Mouse (Mus musculus) kidney, adult 9 months (tissue): Measurements from ENCODE around the gene Rfxank.

ENCODE experiments used
- DNase-seq: peaks from one replicate; pipeline ENCODE4 v3.0.0; 2022

Rfxank gene

GRCm38 (mm10) chr8:70139026-70139857 lies at the start of gene Rfxank, which contains the start of the genes Borcs8 and Mef2b:
Gene Rfxank (minus strand): TSS chr8:70139154.
Gene Borcs8 (plus strand): TSS chr8:70139499.
Gene Mef2b (plus strand): TSS chr8:70139711.
- peak; percentile 100 for DNase-seq

DNA sequence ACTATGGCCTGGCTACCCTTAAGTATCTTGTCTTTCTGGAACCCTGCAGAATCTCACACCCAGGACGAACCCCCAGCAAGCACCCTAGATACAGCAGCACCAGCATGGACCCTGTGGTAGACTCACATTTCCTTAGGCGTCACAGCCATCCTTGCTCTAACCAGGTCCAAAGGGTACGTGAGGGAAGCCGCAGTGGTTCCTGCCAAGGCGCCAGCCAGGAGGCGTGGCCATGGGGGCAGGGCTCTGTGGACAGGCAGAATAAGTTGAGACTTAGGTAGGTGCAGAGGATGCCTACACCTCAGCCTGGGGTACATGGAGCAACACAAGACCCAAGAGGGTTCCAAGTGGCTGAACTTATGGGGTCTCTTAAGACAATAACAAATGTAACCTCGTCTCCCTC lies 49.8 kb upstream of the Rfxank start:
- DNase-seq, result peak; percentile 96

DNA sequence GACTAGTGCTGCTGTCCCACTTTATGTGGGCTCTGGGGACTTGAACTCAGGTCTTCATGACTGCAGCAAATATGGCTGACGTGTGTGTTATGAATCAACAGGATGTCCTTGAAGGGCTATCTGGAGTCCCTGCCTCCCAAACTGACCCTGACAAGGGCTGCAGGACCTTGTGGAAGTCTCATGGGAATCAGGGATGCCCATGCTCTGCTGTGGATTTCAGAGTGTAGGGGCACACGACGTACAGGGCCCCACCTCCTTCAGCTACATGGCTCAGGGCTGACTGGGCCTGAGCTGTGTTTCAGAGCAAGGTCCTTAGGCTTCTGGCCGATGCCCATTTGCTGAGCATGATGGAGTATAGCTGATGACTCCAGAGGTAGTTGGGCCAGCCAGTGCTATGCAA lies 44.2 kb upstream of the Rfxank start:
- DNase-seq, result no peak

- no peak for DNase-seq
These were observed 42.9 kb upstream of the Rfxank start for GRCm38 (mm10) chr8:70181903-70182252.

DNA sequence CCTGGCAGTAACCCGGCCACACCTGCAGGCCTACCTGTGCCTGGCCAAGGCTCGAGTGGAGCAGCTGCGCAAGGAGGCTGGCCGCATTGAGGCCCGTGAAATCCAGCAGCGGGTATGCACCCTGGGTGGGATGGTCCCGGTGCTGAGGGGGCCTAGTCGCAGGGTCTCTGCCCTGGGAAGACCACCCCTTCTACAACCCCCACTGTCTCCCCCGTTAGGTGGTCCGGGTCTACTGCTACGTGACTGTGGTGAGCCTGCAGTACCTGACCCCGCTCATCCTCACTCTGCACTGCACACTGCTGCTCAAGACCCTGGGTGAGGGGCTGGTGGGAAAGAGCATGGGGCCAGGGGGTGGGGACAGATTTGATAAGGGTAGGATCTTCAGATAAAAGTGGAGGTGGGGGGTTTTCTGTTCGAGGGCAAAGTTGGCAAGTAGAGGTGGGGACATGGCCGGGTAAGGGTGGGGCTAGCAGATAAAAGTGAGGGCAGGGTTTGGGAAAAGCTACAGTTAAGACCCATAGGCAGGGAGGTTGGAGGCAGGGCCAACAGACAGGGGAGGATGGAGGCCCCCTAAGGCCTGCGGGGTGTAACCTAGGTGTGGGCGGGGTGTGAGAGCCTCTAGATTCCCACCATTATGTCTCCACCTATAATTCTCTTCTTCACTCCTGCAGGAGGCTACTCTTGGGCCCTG lies 42.4 kb upstream of the Rfxank start:
- no peak for DNase-seq

GRCm38 (mm10) chr8:70179082-70179481 lies 40.1 kb upstream of the Rfxank start:
- DNase-seq, result no peak

DNA sequence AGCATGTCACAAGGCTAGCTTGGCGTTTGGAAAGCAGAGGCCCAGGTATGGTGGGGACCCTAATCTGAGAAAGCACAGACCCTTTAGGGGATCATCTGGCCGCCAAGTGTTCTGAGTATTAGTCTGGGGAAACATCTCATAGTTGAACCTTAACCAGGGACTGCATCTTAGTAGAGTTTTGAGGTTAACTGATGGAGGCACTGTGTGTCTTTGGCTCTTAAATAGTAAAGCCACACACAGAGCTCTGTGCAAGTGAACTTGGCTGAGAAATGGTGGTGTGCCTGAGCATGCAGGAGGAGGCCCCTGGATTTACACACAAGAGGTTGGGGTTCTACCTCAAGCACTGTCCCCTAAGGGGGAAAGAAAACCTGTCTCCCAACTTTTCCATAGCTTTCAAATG lies 39.3 kb upstream of the Rfxank start:
- no peak for DNase-seq

DNA sequence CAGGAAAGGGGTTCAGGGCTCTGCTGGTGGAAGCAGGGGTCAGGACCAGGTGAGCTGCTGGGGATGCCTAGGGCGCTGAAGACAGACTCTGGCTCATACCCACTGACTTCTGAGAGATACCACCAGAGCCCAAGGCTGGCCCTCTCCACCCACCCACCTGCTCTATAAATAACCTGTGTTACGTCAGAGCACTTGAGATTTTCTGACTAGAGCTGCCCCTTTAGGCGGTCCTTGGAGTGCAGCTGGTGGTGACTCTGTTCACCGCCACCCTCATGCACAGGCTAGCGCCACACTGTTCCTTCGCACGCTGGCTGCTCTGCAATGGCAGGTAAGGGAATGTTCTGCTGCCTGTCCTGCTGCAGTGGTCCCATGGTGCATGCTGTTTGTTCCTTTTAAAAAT lies 35.1 kb upstream of the Rfxank start:
- DNase-seq, result no peak

DNA sequence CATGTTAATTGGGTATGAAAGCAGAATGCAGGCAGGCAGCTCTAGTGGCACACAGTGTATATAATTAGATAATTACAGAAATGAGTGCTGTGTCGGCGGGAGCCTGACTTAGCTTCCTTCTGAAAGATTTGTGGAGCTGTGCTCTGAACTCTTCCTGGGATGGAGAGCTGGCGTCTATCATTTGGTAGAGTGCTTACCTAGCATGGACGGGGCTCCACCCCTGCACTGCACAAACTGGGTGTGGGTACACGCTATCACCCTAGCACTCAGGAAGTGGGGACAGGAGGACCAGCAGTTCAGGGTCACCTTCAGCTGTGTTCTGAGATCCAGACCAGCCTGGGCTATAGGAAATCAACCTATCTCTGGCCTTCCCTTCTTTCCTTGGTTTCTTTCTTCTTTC lies 34.4 kb upstream of the Rfxank start:
- no peak for DNase-seq

DNA sequence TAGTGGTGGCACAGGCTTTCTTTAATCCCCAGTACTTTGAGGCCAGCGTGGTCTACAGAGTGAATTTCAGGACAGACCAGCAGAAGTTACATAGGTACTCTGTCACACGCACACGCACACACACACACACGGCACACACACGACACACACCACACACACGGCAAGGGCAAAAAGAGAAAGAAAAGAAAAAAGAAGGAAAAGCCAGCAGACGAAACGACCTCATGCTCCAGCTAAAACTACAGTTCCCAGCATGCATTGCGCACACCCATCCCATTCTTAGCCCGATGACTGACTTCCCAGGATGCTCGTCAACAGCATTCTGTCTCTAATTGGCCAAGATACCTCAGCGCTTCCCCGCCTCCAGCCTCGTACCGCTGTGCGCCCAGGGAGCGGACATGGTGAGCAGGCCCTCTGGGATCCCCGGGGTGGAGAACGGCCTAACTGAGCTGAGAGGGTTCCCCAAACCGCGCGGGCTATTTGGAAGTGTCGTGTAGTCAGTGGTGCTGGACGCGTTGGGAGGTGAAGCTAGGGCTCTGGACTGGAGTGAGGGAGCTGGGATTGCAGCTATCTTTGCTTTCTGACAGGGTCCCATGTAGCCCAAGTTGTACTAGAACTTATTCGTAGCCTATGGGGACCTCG lies 33.2 kb upstream of the Rfxank start, which contains the start of gene Tmem161a:
Gene Tmem161a, plus strand, starts transcription at position 314 of the 639 bp plus-strand sequence.
- DNase-seq, result peak; percentile 96

DNA sequence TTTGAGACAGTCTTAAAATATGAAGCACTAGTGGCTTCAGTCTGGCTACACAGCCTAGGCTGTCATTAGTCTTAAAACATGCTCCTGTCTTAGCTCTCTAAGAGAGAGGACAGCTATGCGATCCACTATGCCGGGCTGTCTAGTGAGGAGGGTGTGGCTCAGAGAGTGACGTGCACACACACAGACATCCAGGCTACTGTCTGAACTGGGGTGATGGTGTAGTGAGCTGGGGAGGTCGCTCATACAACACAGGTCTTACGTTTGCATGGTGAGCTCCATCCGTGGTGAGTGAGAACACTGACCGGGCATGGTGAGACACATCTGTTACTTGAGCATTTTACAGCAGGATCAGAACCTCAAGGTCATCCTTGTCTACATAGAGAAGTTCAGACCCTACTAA lies 32.3 kb upstream of the Rfxank start:
- no peak for DNase-seq

DNA sequence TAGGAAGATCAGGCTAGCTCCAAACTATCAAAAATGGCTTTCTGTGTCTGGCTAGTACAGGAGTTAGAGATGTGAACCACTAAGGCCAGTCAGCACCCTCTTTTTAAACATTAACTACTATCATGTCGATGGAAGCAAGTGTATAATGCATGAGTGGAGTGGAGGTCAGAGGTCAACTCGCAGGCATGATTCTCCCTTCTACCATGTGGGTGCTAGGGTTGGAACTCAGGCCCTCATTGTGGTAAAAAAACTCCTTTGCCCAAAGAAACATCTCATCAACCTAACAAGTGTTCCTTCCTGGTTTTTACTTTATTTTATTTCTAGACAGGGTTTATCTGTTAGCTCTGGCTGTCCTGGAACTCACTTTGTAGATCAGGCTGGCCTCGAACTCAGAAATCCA lies 31.8 kb upstream of the Rfxank start:
- DNase-seq, result peak; percentile 85

DNA sequence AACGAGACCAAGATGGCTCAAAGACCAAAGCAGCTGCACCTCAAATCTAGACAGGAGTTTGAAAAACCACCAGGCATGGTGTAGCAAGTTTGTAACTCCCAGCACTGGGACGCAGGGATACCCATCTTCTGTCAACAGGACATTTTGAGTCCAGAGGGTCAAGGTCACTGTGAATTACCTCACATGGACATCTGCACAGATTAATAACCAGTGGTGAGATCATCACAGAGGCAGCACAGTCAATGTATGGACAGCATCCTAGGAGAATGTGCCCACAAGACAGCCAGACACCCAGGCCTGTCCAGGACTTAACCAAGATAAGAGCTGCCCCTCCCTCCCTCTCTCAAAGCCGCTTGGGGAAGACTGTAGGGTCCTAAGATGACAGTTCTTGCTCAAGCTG lies 31.2 kb upstream of the Rfxank start:
- DNase-seq, result no peak

DNA sequence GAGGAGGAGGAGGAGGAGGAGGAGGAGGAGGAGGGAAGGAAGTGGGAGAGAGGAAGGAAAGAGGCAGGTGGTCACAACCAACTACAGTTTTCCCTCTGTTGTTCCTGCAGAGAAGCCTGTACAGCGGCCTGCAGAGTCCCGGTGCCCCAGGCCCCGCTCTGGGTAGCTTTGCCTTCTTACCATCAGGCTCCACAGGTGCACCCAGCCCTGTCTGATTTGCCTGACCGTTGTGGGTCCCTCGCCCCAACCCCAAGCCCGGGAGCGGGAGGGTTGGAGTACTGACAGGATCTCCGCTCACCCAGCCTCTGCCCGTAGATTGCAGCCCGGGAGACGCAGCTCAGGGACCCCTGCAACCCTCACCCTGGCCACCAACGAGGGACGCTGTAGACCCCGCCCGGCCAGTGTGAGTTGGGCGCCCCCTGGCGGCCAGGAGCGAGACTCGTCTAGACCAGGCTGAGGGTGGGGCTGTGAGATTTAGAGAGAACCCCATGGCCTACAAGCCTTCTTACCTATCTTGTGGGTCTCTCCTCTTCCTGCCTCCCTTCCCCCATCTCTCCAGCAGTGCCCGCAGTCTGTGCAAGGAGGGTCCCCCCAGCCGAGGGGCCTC lies 27.7 kb upstream of the Rfxank start:
- DNase-seq, result peak; percentile 48

GRCm38 (mm10) chr8:70163316-70163715 lies 24.4 kb upstream of the Rfxank start:
- no peak for DNase-seq

- no peak for DNase-seq
These were observed 21.1 kb upstream of the Rfxank start for GRCm38 (mm10) chr8:70160015-70160414.

GRCm38 (mm10) chr8:70159211-70159610 lies 20.3 kb upstream of the Rfxank start:
- DNase-seq, result no peak

DNA sequence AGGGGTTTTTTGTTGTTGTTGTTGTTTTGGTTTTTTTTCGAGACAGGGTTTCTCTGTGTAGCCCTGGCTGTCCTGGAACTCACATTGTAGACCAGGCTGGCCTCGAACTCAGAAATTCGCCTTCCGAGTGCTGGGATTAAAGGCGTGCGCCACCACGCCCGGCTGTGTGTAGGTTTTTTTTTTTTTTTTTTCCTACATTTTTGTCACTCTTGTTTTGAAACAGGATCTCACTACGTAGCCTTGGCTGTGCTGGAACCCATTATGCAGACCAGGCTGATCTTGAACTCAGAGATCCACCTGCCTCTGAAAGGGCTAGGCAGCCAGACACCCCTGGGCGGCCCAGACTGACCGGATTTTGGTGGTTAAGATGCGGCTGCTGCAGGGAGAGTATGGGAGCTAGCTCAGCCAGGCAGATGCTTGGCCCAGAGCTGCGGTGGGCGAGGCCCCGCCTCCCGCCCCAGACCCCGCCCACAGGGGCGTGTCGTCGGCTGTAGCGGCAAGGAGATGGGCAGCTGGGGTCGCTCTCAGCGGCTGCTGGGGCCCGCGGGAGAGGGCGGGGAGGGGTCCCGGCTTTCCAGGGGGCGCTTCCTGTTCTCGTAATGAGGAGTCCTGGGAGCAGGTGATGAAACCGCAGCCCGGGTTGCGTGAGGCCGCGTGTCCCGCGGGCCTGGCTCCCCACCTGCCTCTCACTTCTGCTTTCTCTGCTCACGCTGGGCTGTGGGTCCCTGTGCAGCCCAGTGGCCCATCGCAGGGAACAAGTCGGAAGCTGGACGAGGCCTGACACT lies 19.3 kb upstream of the Rfxank start:
- DNase-seq, result peak; percentile 65

- DNase-seq, result no peak
These were observed 18.4 kb upstream of the Rfxank start for GRCm38 (mm10) chr8:70157240-70157800.

GRCm38 (mm10) chr8:70152537-70153257 lies 13.7 kb upstream of the Rfxank start:
- DNase-seq, result peak; percentile 70

GRCm38 (mm10) chr8:70150158-70150557 lies 11.2 kb upstream of the Rfxank start:
- DNase-seq, result no peak
